Mouse (Mus musculus) heart, postnatal 0 days (tissue): ENCODE measurements around the gene Gm35315. TPM values are rescaled to one million over a fixed set of nuclear protein-coding genes. Genes with fewer than 3 reads are reported as not detected.
A peak's percentile ranks its signal among the peaks of the same experiment; 100 is the strongest.
"Not testable (repeated sequence)": the region's sequence is repeated elsewhere in the genome, so short reads cannot be mapped to it uniquely, and the experiment has no call there.

Experiments used
- ATAC-seq: fragments of 200-750 bp; cut with Nextera tagmentation; 2 replicates; pipeline ENCODE4 v1.8.0; 2017; ENCODE audit warnings: low read depth, moderate number of reproducible peaks, moderate library complexity; ENCODE audit not compliant: insufficient read depth
- DNase-seq: peaks from one replicate; pipeline ENCODE4 v3.0.0-alpha.2; 2016; ENCODE audit warnings: low spot score
- H3K27ac ChIP-seq: fragments of 300-500 bp; sonication (generic); 2 replicates; pipeline ENCODE4 v1.5.1; 2014; ENCODE audit warnings: low read depth, mild to moderate bottlenecking
- H3K27me3 ChIP-seq: fragments of 300-500 bp; sonication (generic); 2 replicates; pipeline ENCODE4 v1.6.1; 2014; ENCODE audit warnings: low read length, mixed read lengths; ENCODE audit not compliant: control insufficient read depth, insufficient read depth
- H3K36me3 ChIP-seq: fragments of 300-500 bp; sonication (generic); replicated peaks from 2 replicates; pipeline ENCODE4 v1.6.1; 2014; ENCODE audit warnings: low read length, mixed read lengths; ENCODE audit not compliant: control insufficient read depth, insufficient read depth
- H3K4me1 ChIP-seq: fragments of 300-500 bp; sonication (generic); 2 replicates; pipeline ENCODE4 v1.6.1; 2014; ENCODE audit warnings: antibody characterized with exemption; ENCODE audit not compliant: control insufficient read depth, insufficient read depth
- H3K4me2 ChIP-seq: fragments of 300-500 bp; sonication (generic); 2 replicates; pipeline ENCODE4 v1.6.1; 2014; ENCODE audit warnings: low read depth, mild to moderate bottlenecking, low read length, moderate library complexity
- H3K4me3 ChIP-seq: fragments of 300-500 bp; sonication (generic); 2 replicates; pipeline ENCODE4 v1.5.1; 2014; ENCODE audit warnings: low read depth, low read length
- H3K9ac ChIP-seq: fragments of 300-500 bp; sonication (generic); replicated peaks from 2 replicates; pipeline ENCODE4 v1.6.1; 2014; ENCODE audit warnings: low read depth, low read length, mixed read lengths
- H3K9me3 ChIP-seq: fragments of 300-500 bp; sonication (generic); replicated peaks from 2 replicates; pipeline ENCODE4 v1.6.1; 2016; ENCODE audit warnings: low read length; ENCODE audit not compliant: control insufficient read depth
- CTCF ChIP-seq: IDR thresholded peaks from 2 replicates; pipeline ENCODE4 v1.5.1; 2016; ENCODE audit warnings: antibody characterized with exemption, control low read depth, low read depth
- EP300 ChIP-seq: IDR thresholded peaks from 2 replicates; pipeline ENCODE4 v1.6.1; 2016; ENCODE audit warnings: antibody characterized with exemption, low read depth
- WGBS: fragments of 180-500 bp; shearing (Covaris S2); extraction: QIAGEN DNeasy Blood & Tissue Kit; methylation state at CpG from one replicate; pipeline ENCODE4 v1.1.7; 2014; 5-methylcytosine and 5-hydroxymethylcytosine counted together
- polyA plus RNA-seq: library from polyadenylated mRNA; unstranded; fragments of >200 nt; fragmentation: Nextera tagmentation; extraction: Ambion mirVana; gene quantifications from 2 replicates; pipeline ENCODE4 v1.2.1, GENCODE M21; 2015
- total RNA-seq: library from RNA; depleted of rRNA; stranded (reverse); fragments of >200 nt; gene quantifications from 2 replicates; pipeline ENCODE4 v1.2.3, GENCODE M21; 2014; ENCODE audit warnings: low replicate concordance; rRNA removed

Gene Gm35315
- total and polyA plus RNA-seq, 2 experiments from 2014 or later = 0.05 to 2.3 TPM

DNA sequence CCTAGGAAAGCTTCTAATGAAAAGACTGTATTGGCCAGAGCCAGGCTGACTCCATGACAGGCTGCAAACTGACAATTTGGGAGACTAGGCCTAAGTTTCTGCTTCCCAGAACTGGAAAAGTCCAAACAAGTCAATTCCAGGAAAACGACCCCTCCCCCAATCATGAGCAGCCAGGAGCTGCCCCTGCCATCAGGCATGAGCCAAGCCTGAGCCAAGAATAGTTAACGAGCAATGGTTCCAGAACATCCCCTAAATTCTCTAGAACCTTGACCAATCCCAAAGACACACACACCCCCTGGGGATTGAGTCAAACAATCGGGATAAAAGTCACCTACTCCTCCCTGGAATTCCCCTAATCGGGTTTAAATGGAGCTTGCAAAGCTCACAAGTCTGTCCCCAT, 11.3 kb downstream of the Gm35315 start:
- WGBS = 70% methylated on average over 4 of the region's 4 CpGs

DNA sequence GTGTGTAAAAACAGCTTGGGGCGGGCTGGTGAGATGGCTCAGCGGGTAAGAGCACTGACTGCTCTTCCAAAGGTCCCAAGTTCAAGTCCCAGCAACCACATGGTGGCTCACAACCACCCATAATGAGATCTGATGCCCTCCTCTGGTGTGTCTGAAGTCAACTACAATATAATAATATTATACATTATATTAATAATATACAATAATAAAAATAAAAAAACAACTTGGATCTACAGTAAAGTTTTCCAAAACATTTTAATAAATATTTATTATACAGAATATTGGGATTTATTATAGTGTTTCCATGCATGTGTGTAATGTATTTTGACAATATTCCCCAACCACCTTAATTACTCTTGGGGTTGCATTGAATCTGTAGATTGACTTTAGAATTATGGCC, 21.8 kb downstream of the Gm35315 start, which contains the start of gene Gm17655:
Gene Gm17655 (minus strand): TSS at position 101 of the 400 bp plus-strand sequence.
- not testable (repeated sequence) for DNase-seq, H3K36me3 ChIP-seq, H3K4me2 ChIP-seq, H3K4me1 ChIP-seq, H3K9ac ChIP-seq, ATAC-seq, H3K4me3 ChIP-seq, H3K27me3 ChIP-seq, H3K27ac ChIP-seq
- 88% methylated on average over 2 of the region's 2 CpGs for WGBS
- H3K9me3 ChIP-seq = peaks cover 29% of the 10 kb centered on the region

More for the DNA sequence above, 11.3 kb downstream of the Gm35315 start:
- DNase-seq (no peak), ATAC-seq (no peak)
- Histone ChIP-seq H3K4me3 (no peak overlapping the region), H3K27me3 (no peaks in the 10 kb centered on the region), H3K9ac (no peak overlapping the region), H3K9me3 (peaks cover 30% of the 10 kb centered on the region), H3K36me3 (no peaks in the 10 kb centered on the region), H3K4me1 (no peaks in the 10 kb centered on the region), H3K4me2 (no peak overlapping the region), H3K27ac (no peak overlapping the region)
- TF ChIP-seq EP300 = no peak
- TF ChIP-seq CTCF = no peak

DNA sequence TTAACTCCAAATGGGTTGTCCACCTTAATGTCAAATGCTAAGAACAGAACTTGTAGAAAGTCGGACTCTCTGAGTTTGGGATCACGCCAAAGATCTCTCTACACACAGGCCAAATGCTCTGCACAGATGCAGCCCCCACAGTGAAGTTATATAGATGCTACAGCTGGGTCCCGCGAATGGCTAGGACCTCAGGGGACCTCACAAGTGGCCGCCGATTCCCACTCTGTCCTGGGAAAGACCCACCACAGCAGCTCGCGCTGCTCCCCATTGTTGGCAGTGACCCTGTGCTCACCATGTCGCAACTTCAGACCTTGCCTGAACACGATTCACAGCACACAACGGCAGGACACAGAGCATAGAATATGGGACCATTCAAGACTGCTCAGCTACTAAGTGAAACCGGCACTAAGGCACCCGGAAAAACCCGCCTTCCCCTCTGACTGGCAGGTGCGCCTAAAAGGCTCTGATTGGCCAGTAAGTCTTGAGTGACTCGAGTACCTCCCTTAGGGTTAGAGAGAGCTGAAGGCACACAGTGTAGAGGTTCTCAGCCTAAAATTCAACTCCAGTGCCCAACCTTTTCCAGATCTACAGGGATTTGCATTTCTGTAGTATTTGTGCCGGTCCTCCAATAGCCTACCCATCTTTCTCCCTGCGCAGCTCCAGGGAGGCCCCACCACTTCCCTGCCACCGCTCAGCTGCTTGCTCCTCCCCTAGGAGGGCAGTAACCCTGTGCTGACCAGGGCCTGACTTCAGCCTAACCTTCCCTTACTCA, 36.4 kb downstream of the Gm35315 start:
- WGBS = 2% methylated on average over 19 of the region's 19 CpGs
- H3K27ac ChIP-seq = 0 out of 2 replicates have a peak overlapping the region, but pooled peaks have one; percentile 28
- H3K9me3 ChIP-seq = no peaks in the 10 kb centered on the region
- TF ChIP-seq EP300 (no peak), CTCF (no peak)
- H3K9ac ChIP-seq = peak overlapping the region; percentile 49
- ATAC-seq (peak; percentile 98), DNase-seq (peak; percentile 87)
- peak overlapping the region; percentile 65 for H3K4me2 ChIP-seq
- no peaks in the 10 kb centered on the region for H3K27me3 ChIP-seq
- H3K4me1 ChIP-seq = no peaks in the 10 kb centered on the region
- H3K4me3 ChIP-seq = peak overlapping the region; percentile 69
- H3K36me3 ChIP-seq = no peaks in the 10 kb centered on the region

Other genes with a start within 250 kb of the Gm35315 start
- gene Gm15446, start 171.0 kb downstream of the Gm35315 start, total RNA-seq = 0.08 and 1.6 TPM in 2 replicates
- 0.51 and 0.52 TPM in 2 replicates for gene Gm15446, start 171.0 kb downstream of the Gm35315 start, polyA plus RNA-seq
- gene Zfp932, start 97.9 kb downstream of the Gm35315 start, total RNA-seq = 0.73 and 2.5 TPM in 2 replicates
- 9.5 and 9.6 TPM in 2 replicates for gene Zfp932, start 97.9 kb downstream of the Gm35315 start, polyA plus RNA-seq
- 0.12 TPM in 1 of 2 replicates, not detected in the other for gene Gm17655, start 21.9 kb downstream of the Gm35315 start, total RNA-seq
- gene Gm17655, start 21.9 kb downstream of the Gm35315 start, polyA plus RNA-seq = 1.4 and 1.8 TPM in 2 replicates
- gene Plcxd1, start 5.5 kb upstream of the Gm35315 start, total RNA-seq = not detected in 2 replicates
- gene Plcxd1, start 5.5 kb upstream of the Gm35315 start, polyA plus RNA-seq = 0.26 and 0.29 TPM in 2 replicates
- gene Gtpbp6, start 13.8 kb upstream of the Gm35315 start, total RNA-seq = 29.8 and 32.3 TPM in 2 replicates
- 13.9 and 14.2 TPM in 2 replicates for gene Gtpbp6, start 13.8 kb upstream of the Gm35315 start, polyA plus RNA-seq
- 0.50 and 3.3 TPM in 2 replicates for gene Zfp605, start 15.7 kb upstream of the Gm35315 start, total RNA-seq
- 2.1 and 2.4 TPM in 2 replicates for gene Zfp605, start 15.7 kb upstream of the Gm35315 start, polyA plus RNA-seq
- gene Chfr, start 41.4 kb upstream of the Gm35315 start, total RNA-seq = 32.3 and 56.0 TPM in 2 replicates
- 17.3 and 19.7 TPM in 2 replicates for gene Chfr, start 41.4 kb upstream of the Gm35315 start, polyA plus RNA-seq
- gene Golga3, start 82.3 kb upstream of the Gm35315 start, total RNA-seq = 10.1 and 17.6 TPM in 2 replicates
- gene Golga3, start 82.3 kb upstream of the Gm35315 start, polyA plus RNA-seq = 8.7 and 11.1 TPM in 2 replicates
- gene Ankle2, start 136.6 kb upstream of the Gm35315 start, total RNA-seq = 17.3 and 24.2 TPM in 2 replicates
- gene Ankle2, start 136.6 kb upstream of the Gm35315 start, polyA plus RNA-seq = 12.5 and 12.6 TPM in 2 replicates
- 76.6 and 77.4 TPM in 2 replicates for gene Pgam5, start 175.5 kb upstream of the Gm35315 start, total RNA-seq
- 37.6 and 39.6 TPM in 2 replicates for gene Pgam5, start 175.5 kb upstream of the Gm35315 start, polyA plus RNA-seq
- gene Pxmp2, start 191.8 kb upstream of the Gm35315 start, total RNA-seq = 32.5 and 113 TPM in 2 replicates
- 48.4 and 48.6 TPM in 2 replicates for gene Pxmp2, start 191.8 kb upstream of the Gm35315 start, polyA plus RNA-seq
- 12.8 and 13.8 TPM in 2 replicates for gene Pole, start 191.9 kb upstream of the Gm35315 start, total RNA-seq
- 3.6 and 4.8 TPM in 2 replicates for gene Pole, start 191.9 kb upstream of the Gm35315 start, polyA plus RNA-seq
- gene P2rx2, start 248.8 kb upstream of the Gm35315 start, total RNA-seq = not detected in 2 replicates
- not detected in 2 replicates for gene P2rx2, start 248.8 kb upstream of the Gm35315 start, polyA plus RNA-seq